In the genomic region with DNA sequence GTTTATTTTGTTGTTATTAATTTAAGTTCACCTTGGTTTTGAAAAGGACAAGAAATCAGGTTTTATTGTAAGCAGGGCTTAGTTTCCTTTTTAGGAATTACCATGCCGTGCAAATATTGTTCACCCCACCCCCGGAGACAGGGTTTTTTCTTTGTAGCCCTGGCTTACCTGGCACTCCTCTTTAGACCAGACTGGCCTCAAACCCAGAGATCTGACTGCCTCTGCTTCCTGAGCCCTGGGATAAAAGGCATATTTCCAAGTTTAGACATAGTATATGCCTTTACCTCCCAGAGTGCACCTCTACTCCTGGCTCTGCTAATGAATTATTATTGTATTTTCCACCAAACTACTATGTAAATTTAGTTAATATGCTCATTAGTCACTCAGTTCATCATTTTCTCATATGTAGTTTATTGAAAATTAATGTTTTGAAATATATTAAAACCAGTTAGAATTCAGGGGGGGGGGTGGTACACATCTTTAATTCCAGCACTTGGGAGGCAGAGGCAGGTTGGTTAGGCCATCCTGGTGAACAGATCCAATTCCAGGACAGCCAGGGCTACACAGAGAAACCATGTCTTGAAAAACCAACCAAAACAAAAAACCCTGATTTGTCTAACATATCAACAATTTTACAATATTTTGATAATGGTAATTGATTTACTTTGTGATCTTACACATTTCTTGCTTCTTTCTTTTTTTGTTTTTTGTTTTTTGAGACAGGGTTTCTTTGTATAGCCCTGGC, we compare ENCODE assay signal across 12 mouse cellular contexts. TPM values are rescaled to one million over a fixed set of nuclear protein-coding genes. Genes with fewer than 3 reads are reported as not detected.
DNase-seq lines count a peak whose midpoint lies in the region; ATAC-seq and TF ChIP-seq lines count a peak whose summit lies in the region.
"Had no signal": no experiment of that assay in that cellular context is flagged by ENCODE, and none has a peak within 500 bp of the region (broad histone marks: within the 10 kb centered on the region; RNA-seq: fewer than 3 reads in every experiment).

No protein-coding gene starts in this region.

- no peaks in the 10 kb centered on the region for H3K9me3 ChIP-seq in hindbrain, embryonic 10.5 days
- H3K9me3 ChIP-seq in hindbrain, embryonic 16.5 days (ENCODE audit: control insufficient read depth, low read length) = no peaks in the 10 kb centered on the region
- H3K9me3 ChIP-seq in MEL (replicated peaks; ENCODE audit: insufficient read depth, low read length) = no peaks in the 10 kb centered on the region
- no peaks in the 10 kb centered on the region for H3K9me3 ChIP-seq in embryonic facial prominence, embryonic 15.5 days (replicated peaks)
- H3K9me3 ChIP-seq in liver, embryonic 15.5 days (replicated peaks) = no peaks in the 10 kb centered on the region

- TF ChIP-seq CTCF in MEL (IDR thresholded peaks at IDR 0.05 in 2 of 3, conservative IDR thresholded peaks at IDR 0.05 in 1 of 3; ENCODE audit: control insufficient read depth in 1 of 3, insufficient read depth in 1 of 3, low read depth in 2 of 3, low read length in 3 of 3, poor library complexity in 1 of 3, severe bottlenecking in 1 of 3) = no peak

- H3K4me2 ChIP-seq in hindbrain, embryonic 16.5 days (ENCODE audit: low read length) = no peak overlapping the region
- H3K4me2 ChIP-seq in embryonic facial prominence, embryonic 15.5 days (replicated peaks) = peak overlapping the region; percentile 57; the same call in 1 of the 2 replicates
- peak overlapping the region; percentile 83 for H3K4me2 ChIP-seq in liver, embryonic 15.5 days

- no peak for TF ChIP-seq POLR2A in MEL (IDR thresholded peaks at IDR 0.05; ENCODE audit: control insufficient read depth in 1 of 2, insufficient read depth in 1 of 2, low read depth in 1 of 2, low read length in 2 of 2, poor library complexity in 1 of 2)

- TF ChIP-seq RAD21 in MEL (IDR thresholded peaks at IDR 0.05; ENCODE audit: low read depth, low read length) = no peak

- WGBS in hindbrain, embryonic 10.5 days = 92% methylated on average over 2 of the region's 2 CpGs
- WGBS in hindbrain, embryonic 16.5 days = 84% methylated on average over 2 of the region's 2 CpGs
- WGBS in embryonic facial prominence, embryonic 15.5 days = 68% methylated on average over 2 of the region's 2 CpGs
- WGBS in liver, embryonic 15.5 days (ENCODE audit: insufficient replicate concordance) = 38% methylated on average over 2 of the region's 2 CpGs

- TF ChIP-seq EP300 in MEL (IDR thresholded peaks at IDR 0.05; ENCODE audit: low read depth in 1 of 2, low read length in 2 of 2) = no peak

- H3K27ac ChIP-seq in hindbrain, embryonic 10.5 days = no peak overlapping the region
- H3K27ac ChIP-seq in hindbrain, embryonic 16.5 days (ENCODE audit: low read depth, low read length) = no peak overlapping the region
- no peak overlapping the region for H3K27ac ChIP-seq in MEL (ENCODE audit: control insufficient read depth, low read depth, low read length)
- no peak overlapping the region for H3K27ac ChIP-seq in embryonic facial prominence, embryonic 15.5 days (replicated peaks)
- H3K27ac ChIP-seq in liver, embryonic 15.5 days (replicated peaks) = no peak overlapping the region

- H3K9ac ChIP-seq in hindbrain, embryonic 16.5 days (ENCODE audit: low read depth, low read length) = no peak overlapping the region
- H3K9ac ChIP-seq in MEL (ENCODE audit: control insufficient read depth, low read depth, low read length, poor library complexity, severe bottlenecking) = peak overlapping the region; percentile 99
- H3K9ac ChIP-seq in embryonic facial prominence, embryonic 15.5 days = no peak overlapping the region
- no peak overlapping the region for H3K9ac ChIP-seq in liver, embryonic 15.5 days

- H3K36me3 ChIP-seq in hindbrain, embryonic 10.5 days = no peaks in the 10 kb centered on the region
- no peaks in the 10 kb centered on the region for H3K36me3 ChIP-seq in hindbrain, embryonic 16.5 days (ENCODE audit: control insufficient read depth, insufficient read depth, low read length)
- H3K36me3 ChIP-seq in MEL (ENCODE audit: control insufficient read depth in 1 of 2, insufficient read depth in 2 of 2, low read length in 2 of 2) = peaks cover 2 to 48% of the 10 kb centered on the region in 2 experiments
- H3K36me3 ChIP-seq in embryonic facial prominence, embryonic 15.5 days = no peaks in the 10 kb centered on the region
- no peaks in the 10 kb centered on the region for H3K36me3 ChIP-seq in liver, embryonic 15.5 days (replicated peaks)

- H3K4me1 ChIP-seq in hindbrain, embryonic 10.5 days (replicated peaks) = peaks cover 13% of the 10 kb centered on the region
- peaks cover 6% of the 10 kb centered on the region for H3K4me1 ChIP-seq in hindbrain, embryonic 16.5 days (ENCODE audit: control insufficient read depth, insufficient read depth, low read depth, low read length)
- peaks cover 12 to 19% of the 10 kb centered on the region in 2 experiments for H3K4me1 ChIP-seq in MEL (ENCODE audit: control insufficient read depth in 1 of 2, insufficient read depth in 2 of 2, low read length in 2 of 2)
- H3K4me1 ChIP-seq in embryonic facial prominence, embryonic 15.5 days = no peaks in the 10 kb centered on the region
- H3K4me1 ChIP-seq in liver, embryonic 15.5 days (replicated peaks) = peaks cover 38% of the 10 kb centered on the region

- peaks cover 61% of the 10 kb centered on the region for H3K79me2 ChIP-seq in MEL (ENCODE audit: control insufficient read depth, insufficient read depth, low read length, poor library complexity)

- no peak for DNase-seq in hindbrain, embryonic 10.5 days (ENCODE audit: low spot score)
- DNase-seq in MEL (ENCODE audit: low read depth, low spot score) = no peak
- no peak for DNase-seq in lung, postnatal 10 days
- DNase-seq in cerebellum, adult 8-10 months = no peak
- DNase-seq in right cerebral cortex, postnatal 14 days = no peak
- DNase-seq: right cerebral cortex, adult 18-20 months; thymus, postnatal 36 days had no signal

- peak overlapping the region; percentile 74 for H3K4me3 ChIP-seq in hindbrain, embryonic 10.5 days
- H3K4me3 ChIP-seq in hindbrain, embryonic 16.5 days (ENCODE audit: low read length) = no peak overlapping the region
- peak overlapping the region; percentile 28 to 61 for H3K4me3 ChIP-seq in MEL (ENCODE audit: control insufficient read depth in 1 of 2, insufficient read depth in 1 of 2, low read depth in 2 of 2, low read length in 2 of 2)
- H3K4me3 ChIP-seq in embryonic facial prominence, embryonic 15.5 days (replicated peaks) = no peak overlapping the region
- H3K4me3 ChIP-seq in liver, embryonic 15.5 days (replicated peaks) = peak overlapping the region; percentile 99

- H3K27me3 ChIP-seq in hindbrain, embryonic 10.5 days (ENCODE audit: insufficient read depth, poor library complexity, severe bottlenecking) = no peaks in the 10 kb centered on the region
- no peaks in the 10 kb centered on the region for H3K27me3 ChIP-seq in hindbrain, embryonic 16.5 days (replicated peaks; ENCODE audit: control insufficient read depth, insufficient read depth, low read length)
- H3K27me3 ChIP-seq in MEL (ENCODE audit: control insufficient read depth in 1 of 2, insufficient read depth in 2 of 2, low read length in 2 of 2) = no peaks in the 10 kb centered on the region
- H3K27me3 ChIP-seq in embryonic facial prominence, embryonic 15.5 days = no peaks in the 10 kb centered on the region
- no peaks in the 10 kb centered on the region for H3K27me3 ChIP-seq in liver, embryonic 15.5 days
- H3K27me3 ChIP-seq: Patski had no signal

- ATAC-seq in hindbrain, embryonic 16.5 days = no peak
- ATAC-seq in embryonic facial prominence, embryonic 15.5 days (ENCODE audit: insufficient number of reproducible peaks, low FRiP score, low TSS enrichment, low read depth) = no peak
- no peak for ATAC-seq in liver, embryonic 15.5 days (ENCODE audit: insufficient read depth)
- ATAC-seq: Patski had no signal

TF ChIP-seq in MEL, 35 proteins besides CTCF, POLR2A, EP300 and RAD21:
- TF ChIP-seq ZMIZ1 (IDR thresholded peaks at IDR 0.05; ENCODE audit: low read depth, low read length) = no peak
- no peak for TF ChIP-seq CHD1 (IDR thresholded peaks at IDR 0.05; ENCODE audit: low read depth, low read length)
- TF ChIP-seq MYC (IDR thresholded peaks at IDR 0.05; ENCODE audit: low read depth, low read length) = no peak
- no peak for TF ChIP-seq SMC3 (IDR thresholded peaks at IDR 0.05; ENCODE audit: low read depth, low read length)
- no peak for TF ChIP-seq ZKSCAN1 (IDR thresholded peaks at IDR 0.05; ENCODE audit: low read depth, low read length)
- TF ChIP-seq BHLHE40 (IDR thresholded peaks at IDR 0.05; ENCODE audit: borderline replicate concordance, low read depth, low read length) = no peak
- no peak for TF ChIP-seq ETS1 (IDR thresholded peaks at IDR 0.05; ENCODE audit: low read depth, low read length)
- TF ChIP-seq NELFE (IDR thresholded peaks at IDR 0.05; ENCODE audit: low read depth, low read length) = no peak
- no peak for TF ChIP-seq RCOR1 (IDR thresholded peaks at IDR 0.05; ENCODE audit: low read depth, low read length)
- TF ChIP-seq ZNF384 (IDR thresholded peaks at IDR 0.05; ENCODE audit: low read depth, low read length) = no peak
- no peak for TF ChIP-seq MAZ (IDR thresholded peaks at IDR 0.05; ENCODE audit: low read depth, low read length)
- TF ChIP-seq ZC3H11A (IDR thresholded peaks at IDR 0.05; ENCODE audit: low read depth, low read length) = no peak
- TF ChIP-seq KAT2A (conservative IDR thresholded peaks at IDR 0.05; ENCODE audit: low read depth, low read length) = no peak
- TF ChIP-seq SIN3A (IDR thresholded peaks at IDR 0.05; ENCODE audit: low read length) = no peak

RNA-seq across cellular contexts. Expression of a gene that starts 4.8 kb away (rescaled TPM):
- polyA plus RNA-seq in hindbrain, embryonic 10.5 days (2016; fragmentation: Nextera tagmentation; extraction: Ambion mirVana) = 25.8 and 35.2 TPM in 2 replicates
- 20.7 and 23.0 TPM in 2 replicates for polyA plus RNA-seq in hindbrain, embryonic 16.5 days (2015; fragmentation: Nextera tagmentation; extraction: Ambion mirVana)
- total RNA-seq in MEL (2012; rRNA removed) = 193 and 198 TPM in 2 replicates
- 100 to 1,000 TPM; 168 to 216 TPM for polyA plus RNA-seq in MEL (2012; ENCODE audit: insufficient read depth in 1 of 2, insufficient read length in 2 of 2, low read depth in 1 of 2, low replicate concordance in 2 of 2, missing spikeins in 1 of 2)
- 25.0 and 25.1 TPM in 2 replicates for polyA plus RNA-seq in embryonic facial prominence, embryonic 15.5 days (2015; fragmentation: Nextera tagmentation; extraction: Ambion mirVana)
- 15.0 and 15.9 TPM in 2 replicates for polyA plus RNA-seq in liver, embryonic 15.5 days (2015; fragmentation: Nextera tagmentation; extraction: Ambion mirVana)

RNA-seq across cellular contexts. Expression of a gene that starts 7.8 kb away (rescaled TPM):
- not detected in 2 replicates for polyA plus RNA-seq in hindbrain, embryonic 10.5 days (2016; fragmentation: Nextera tagmentation; extraction: Ambion mirVana)
- polyA plus RNA-seq in hindbrain, embryonic 16.5 days (2015; fragmentation: Nextera tagmentation; extraction: Ambion mirVana) = not detected in 2 replicates
- not detected in 2 replicates for total RNA-seq in MEL (2012; rRNA removed)
- polyA plus RNA-seq in MEL (2012; ENCODE audit: insufficient read depth in 1 of 2, insufficient read length in 2 of 2, low read depth in 1 of 2, low replicate concordance in 2 of 2, missing spikeins in 1 of 2) = not detected
- 0.03 and 0.04 TPM in 2 replicates for polyA plus RNA-seq in embryonic facial prominence, embryonic 15.5 days (2015; fragmentation: Nextera tagmentation; extraction: Ambion mirVana)
- polyA plus RNA-seq in liver, embryonic 15.5 days (2015; fragmentation: Nextera tagmentation; extraction: Ambion mirVana) = not detected in 2 replicates
- total RNA-seq: monocyte, adult 5-6 weeks had no signal
- polyA plus RNA-seq: Patski had no signal

Comparison
In these comparisons a context has a peak if more than half of its experiments do, and no peak if none do; other contexts are left out.
1. H3K4me3 ChIP-seq: peak in hindbrain, embryonic 10.5 days (single experiment), MEL (2 of 2) and liver, embryonic 15.5 days (single experiment); none in hindbrain, embryonic 16.5 days (single experiment) and embryonic facial prominence, embryonic 15.5 days (single experiment).